18 mouse cellular contexts compared by ENCODE assay signal in the genomic region with DNA sequence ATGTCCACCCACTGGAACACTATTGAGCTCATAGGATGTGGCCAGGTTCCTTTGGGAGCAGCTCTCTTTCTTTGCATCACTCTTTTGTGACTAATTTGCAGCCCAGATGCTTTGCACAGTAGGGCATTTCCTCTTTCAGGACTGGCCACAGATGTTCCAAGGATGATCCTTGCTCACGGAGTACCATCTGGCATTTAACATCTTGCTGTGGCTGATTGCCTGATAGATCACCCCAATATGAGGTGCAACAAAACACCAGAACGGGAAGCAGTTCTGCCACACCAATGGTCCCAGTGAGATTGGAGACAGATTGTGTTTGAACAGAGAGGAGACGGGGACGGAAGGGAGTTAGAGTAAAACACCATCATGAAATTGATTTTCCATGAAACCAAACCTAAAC.
"Had no signal": no experiment of that assay in that cellular context is flagged by ENCODE, and none has a peak within 500 bp of the region (broad histone marks: within the 10 kb centered on the region; RNA-seq: fewer than 3 reads in every experiment).

No protein-coding gene starts in this region.

- H3K4me2 ChIP-seq: kidney, embryonic 15.5 days; limb, embryonic 12.5 days; liver, embryonic 13.5 days; lung, embryonic 15.5 days; midbrain, embryonic 13.5 days; neural tube, embryonic 12.5 days had no signal

- H3K27ac ChIP-seq: kidney, embryonic 15.5 days; limb, embryonic 12.5 days; liver, embryonic 13.5 days; lung, embryonic 15.5 days; macrophage; midbrain, embryonic 13.5 days; neural tube, embryonic 12.5 days; stomach, postnatal 0 days had no signal

- DNase-seq: kidney, adult 2 months; kidney, postnatal 14 days; layer of hippocampus, adult 9-11 months; layer of hippocampus, postnatal 36 days; liver; liver, embryonic 13.5 days; liver, postnatal 0 days; lung, postnatal 14 days; right cerebral cortex, postnatal 14 days had no signal

- H3K9me3 ChIP-seq: kidney, embryonic 15.5 days; limb, embryonic 12.5 days; liver, embryonic 13.5 days; lung, embryonic 15.5 days; midbrain, embryonic 13.5 days; neural tube, embryonic 12.5 days had no signal

- H3K27me3 ChIP-seq: kidney, embryonic 15.5 days; limb, embryonic 12.5 days; liver, embryonic 13.5 days; lung, embryonic 15.5 days; megakaryocyte, embryonic 14.5 days; midbrain, embryonic 13.5 days; neural tube, embryonic 12.5 days had no signal

- ATAC-seq: liver, postnatal 0 days; midbrain, embryonic 13.5 days had no signal

- H3K4me1 ChIP-seq: kidney, embryonic 15.5 days; limb, embryonic 12.5 days; liver, embryonic 13.5 days; lung, embryonic 15.5 days; megakaryocyte, embryonic 14.5 days; midbrain, embryonic 13.5 days; neural tube, embryonic 12.5 days had no signal

- H3K4me3 ChIP-seq: kidney, embryonic 15.5 days; limb, embryonic 12.5 days; liver, embryonic 13.5 days; lung, embryonic 15.5 days; megakaryocyte, embryonic 14.5 days; midbrain, embryonic 13.5 days; myocyte; neural tube, embryonic 12.5 days had no signal

- H3K9ac ChIP-seq: kidney, embryonic 15.5 days; limb, embryonic 12.5 days; liver, embryonic 13.5 days; liver, postnatal 0 days; lung, embryonic 15.5 days; midbrain, embryonic 13.5 days; neural tube, embryonic 12.5 days had no signal

- H3K36me3 ChIP-seq: kidney, embryonic 15.5 days; limb, embryonic 12.5 days; liver, embryonic 13.5 days; lung, embryonic 15.5 days; midbrain, embryonic 13.5 days; neural tube, embryonic 12.5 days had no signal
